Mouse (Mus musculus): ENCODE measurements at regions not wholly inside any gene's neighbourhood (a gene's known extent, or its start where the extent isn't known, plus 50 kb on each side); places are given as distances from the start of the nearest gene placed in this dataset.

DNA sequence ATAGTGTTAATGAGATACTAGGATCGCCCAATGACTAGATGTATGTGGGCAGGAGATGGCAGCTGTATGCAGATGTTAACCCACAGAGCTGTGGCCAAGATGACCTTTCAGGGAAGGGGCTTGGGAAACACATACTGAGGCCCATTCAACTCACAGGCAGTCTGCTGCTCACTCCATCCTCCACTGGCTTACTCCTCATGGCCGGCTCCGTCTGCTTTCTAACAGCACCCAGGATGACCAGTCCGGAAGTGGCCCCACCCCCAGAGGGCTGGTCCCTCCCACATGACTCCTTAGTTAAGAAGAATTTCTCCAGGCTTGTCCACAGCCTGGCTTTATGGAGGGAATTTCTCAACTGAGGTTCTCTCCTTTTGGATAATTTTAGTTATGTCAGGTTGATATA lies 161.8 kb upstream of the Fbxl17 start:
- H3K27ac ChIP-seq (replicated peaks; ENCODE audit: low read depth, low read length), result peak overlapping the region; percentile 74
- H3K36me3 ChIP-seq (ENCODE audit: control insufficient read depth, insufficient read depth, low read length), result no peaks in the 10 kb centered on the region
- DNase-seq (ENCODE audit: low spot score) (no peak), ATAC-seq (ENCODE audit: low read depth) (peak; percentile 44; the same call in 1 of the 2 replicates)
- WGBS, result 86% methylated on average over 4 of the region's 4 CpGs
- H3K4me2 ChIP-seq (ENCODE audit: low read depth, low read length), result no peak overlapping the region
- no peaks in the 10 kb centered on the region for H3K27me3 ChIP-seq (replicated peaks; ENCODE audit: control insufficient read depth, insufficient read depth, low read length)
- no peaks in the 10 kb centered on the region for H3K9me3 ChIP-seq (ENCODE audit: control insufficient read depth, low read length)
- no peak overlapping the region for H3K9ac ChIP-seq (ENCODE audit: low read depth, low read length)
- H3K4me3 ChIP-seq (ENCODE audit: low read depth, low read length), result no peak overlapping the region
- no peaks in the 10 kb centered on the region; the same call in 1 of the 2 replicates for H3K4me1 ChIP-seq (ENCODE audit: control insufficient read depth, insufficient read depth, low read length)

- H3K4me3 ChIP-seq (ENCODE audit: low read depth, low read length), result no peak overlapping the region
Observed at GRCm38 (mm10) chr17:63662251-63662650, 162.4 kb upstream of the Fbxl17 start.

GRCm38 (mm10) chr17:63676791-63677190 lies 177.0 kb upstream of the Fbxl17 start:
- ATAC-seq (ENCODE audit: low read depth), result no peak
- DNase-seq (ENCODE audit: low spot score), result no peak
- H3K4me1 ChIP-seq (ENCODE audit: control insufficient read depth, insufficient read depth, low read length), result peaks cover 5% of the 10 kb centered on the region
- H3K27ac ChIP-seq (replicated peaks; ENCODE audit: low read depth, low read length), result no peak overlapping the region
- no peak overlapping the region for H3K4me2 ChIP-seq (ENCODE audit: low read depth, low read length)
- no peaks in the 10 kb centered on the region for H3K9me3 ChIP-seq (ENCODE audit: control insufficient read depth, low read length)
- no peaks in the 10 kb centered on the region for H3K36me3 ChIP-seq (ENCODE audit: control insufficient read depth, insufficient read depth, low read length)
- WGBS, result 83% methylated on average over 8 of the region's 8 CpGs
- H3K27me3 ChIP-seq (replicated peaks; ENCODE audit: control insufficient read depth, insufficient read depth, low read length), result no peaks in the 10 kb centered on the region
- no peak overlapping the region for H3K4me3 ChIP-seq (ENCODE audit: low read depth, low read length)
- H3K9ac ChIP-seq (ENCODE audit: low read depth, low read length), result no peak overlapping the region

More at GRCm38 (mm10) chr17:63662251-63662650, 162.4 kb upstream of the Fbxl17 start:
- H3K9ac ChIP-seq (ENCODE audit: low read depth, low read length), result no peak overlapping the region
- no peaks in the 10 kb centered on the region for H3K27me3 ChIP-seq (replicated peaks; ENCODE audit: control insufficient read depth, insufficient read depth, low read length)
- no peaks in the 10 kb centered on the region for H3K36me3 ChIP-seq (ENCODE audit: control insufficient read depth, insufficient read depth, low read length)
- WGBS, result 36% methylated on average over 12 of the region's 12 CpGs
- ATAC-seq (ENCODE audit: low read depth) (no peak), DNase-seq (ENCODE audit: low spot score) (peak; percentile 77)
- peak overlapping the region; percentile 21; the same call in 1 of the 2 replicates for H3K4me2 ChIP-seq (ENCODE audit: low read depth, low read length)
- H3K9me3 ChIP-seq (ENCODE audit: control insufficient read depth, low read length), result no peaks in the 10 kb centered on the region
- no peak overlapping the region for H3K27ac ChIP-seq (replicated peaks; ENCODE audit: low read depth, low read length)
- no peaks in the 10 kb centered on the region; the same call in 1 of the 2 replicates for H3K4me1 ChIP-seq (ENCODE audit: control insufficient read depth, insufficient read depth, low read length)

DNA sequence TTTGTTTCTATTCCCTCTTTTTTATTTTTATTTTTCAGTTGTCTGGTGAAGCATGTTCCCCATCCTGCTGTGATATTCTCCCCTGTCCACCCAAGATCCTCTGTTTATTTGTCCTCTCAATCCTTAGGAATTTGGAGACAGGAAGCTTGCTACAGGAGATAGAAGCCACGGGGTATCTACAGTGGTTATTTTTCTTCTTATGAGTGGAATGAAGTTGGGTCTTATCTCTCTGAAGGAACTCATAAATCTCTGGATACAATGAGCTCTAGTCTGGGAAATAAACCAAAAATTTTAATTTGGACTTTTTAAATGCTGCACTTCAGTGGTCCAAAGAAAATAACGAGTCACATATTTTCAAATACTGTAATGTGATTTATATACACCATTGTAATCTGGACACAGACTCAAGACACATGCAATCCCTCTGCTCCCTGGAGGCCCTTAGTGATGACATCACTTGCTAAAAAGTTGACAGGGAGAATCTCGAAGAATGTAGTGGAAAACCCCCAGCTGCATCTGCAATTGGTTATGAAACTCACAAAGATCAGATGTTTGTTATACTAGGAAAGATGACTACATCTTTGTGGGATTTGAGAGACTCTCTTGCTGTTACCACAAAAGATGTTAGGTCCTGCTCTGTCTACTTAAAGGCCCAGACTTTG lies 178.3 kb upstream of the Fbxl17 start:
- Histone ChIP-seq H3K9me3 (ENCODE audit: control insufficient read depth, low read length) (no peaks in the 10 kb centered on the region), H3K36me3 (ENCODE audit: control insufficient read depth, insufficient read depth, low read length) (no peaks in the 10 kb centered on the region), H3K27ac (replicated peaks; ENCODE audit: low read depth, low read length) (peak overlapping the region; percentile 82), H3K9ac (ENCODE audit: low read depth, low read length) (no peak overlapping the region), H3K4me2 (ENCODE audit: low read depth, low read length) (no peak overlapping the region), H3K4me3 (ENCODE audit: low read depth, low read length) (no peak overlapping the region), H3K27me3 (replicated peaks; ENCODE audit: control insufficient read depth, insufficient read depth, low read length) (no peaks in the 10 kb centered on the region), H3K4me1 (ENCODE audit: control insufficient read depth, insufficient read depth, low read length) (peaks cover 5% of the 10 kb centered on the region)
- 41% methylated on average over 3 of the region's 3 CpGs for WGBS
- DNase-seq (ENCODE audit: low spot score), result peak; percentile 95
- peak; percentile 87 for ATAC-seq (ENCODE audit: low read depth)

DNA sequence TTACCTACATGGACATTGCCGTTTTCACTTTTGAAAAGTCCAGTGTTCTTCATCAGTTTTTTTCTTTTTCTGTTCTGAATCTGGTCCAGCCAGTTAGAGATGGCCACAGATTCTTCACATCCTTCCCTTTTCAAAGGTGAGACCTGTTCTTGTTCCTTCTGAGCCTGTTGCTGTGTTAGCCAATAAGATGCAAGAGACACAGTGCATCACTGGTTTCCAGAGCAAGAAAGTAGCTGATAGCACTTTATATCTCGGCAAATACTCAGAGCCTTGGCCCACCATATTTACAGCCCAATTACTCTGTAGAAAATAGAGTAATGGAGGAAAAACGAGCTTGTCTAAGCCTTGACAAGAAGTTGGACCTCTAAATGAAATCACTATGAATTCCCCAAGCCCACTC lies 180.7 kb upstream of the Fbxl17 start:
- Histone ChIP-seq H3K9me3 (ENCODE audit: control insufficient read depth, low read length) (no peaks in the 10 kb centered on the region), H3K4me3 (ENCODE audit: low read depth, low read length) (no peak overlapping the region), H3K36me3 (ENCODE audit: control insufficient read depth, insufficient read depth, low read length) (no peaks in the 10 kb centered on the region), H3K9ac (ENCODE audit: low read depth, low read length) (no peak overlapping the region), H3K27me3 (replicated peaks; ENCODE audit: control insufficient read depth, insufficient read depth, low read length) (no peaks in the 10 kb centered on the region), H3K4me2 (ENCODE audit: low read depth, low read length) (no peak overlapping the region), H3K27ac (replicated peaks; ENCODE audit: low read depth, low read length) (no peak overlapping the region), H3K4me1 (ENCODE audit: control insufficient read depth, insufficient read depth, low read length) (peaks cover 5% of the 10 kb centered on the region)
- DNase-seq (ENCODE audit: low spot score) (no peak), ATAC-seq (ENCODE audit: low read depth) (no peak)
- WGBS, result 76% methylated on average over 3 of the region's 3 CpGs

GRCm38 (mm10) chr17:63683345-63683744 lies 179.5 kb upstream of the Fer start:
- DNase-seq (ENCODE audit: low spot score), result no peak
- 79% methylated on average over 9 of the region's 9 CpGs for WGBS

DNA sequence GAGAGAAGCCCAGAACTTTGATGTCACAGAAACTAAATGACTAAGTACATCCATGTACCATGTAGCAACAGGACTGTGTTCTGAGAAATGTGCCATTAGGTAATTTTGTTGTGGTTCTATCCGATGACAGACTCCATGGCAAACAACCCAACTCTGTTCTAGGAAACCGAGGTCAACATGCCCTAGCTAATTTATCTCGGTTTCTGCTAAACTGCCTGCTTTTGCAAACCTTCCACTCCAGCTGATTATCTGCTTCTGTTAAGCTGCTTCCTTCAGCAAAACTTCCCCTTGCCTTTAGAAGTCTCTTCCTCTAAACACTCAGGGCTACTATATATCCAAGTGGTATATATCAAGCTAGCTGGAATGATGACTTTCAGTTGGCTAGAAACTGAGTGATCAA lies 178.8 kb upstream of the Fer start:
- H3K4me1 ChIP-seq (ENCODE audit: control insufficient read depth, insufficient read depth, low read length), result no peaks in the 10 kb centered on the region
- no peaks in the 10 kb centered on the region for H3K9me3 ChIP-seq (ENCODE audit: control insufficient read depth, low read length)
- H3K4me2 ChIP-seq (ENCODE audit: low read depth, low read length), result no peak overlapping the region
- no peak overlapping the region for H3K4me3 ChIP-seq (ENCODE audit: low read depth, low read length)
- no peak for DNase-seq (ENCODE audit: low spot score)
- WGBS, result 82% methylated on average over 3 of the region's 3 CpGs
- H3K27ac ChIP-seq (replicated peaks; ENCODE audit: low read depth, low read length), result no peak overlapping the region
- H3K9ac ChIP-seq (ENCODE audit: low read depth, low read length), result no peak overlapping the region
- no peak for ATAC-seq (ENCODE audit: low read depth)
- H3K36me3 ChIP-seq (ENCODE audit: control insufficient read depth, insufficient read depth, low read length), result no peaks in the 10 kb centered on the region
- H3K27me3 ChIP-seq (replicated peaks; ENCODE audit: control insufficient read depth, insufficient read depth, low read length), result no peaks in the 10 kb centered on the region

More at GRCm38 (mm10) chr17:63683345-63683744, 179.5 kb upstream of the Fer start:
- Histone ChIP-seq H3K4me1 (ENCODE audit: control insufficient read depth, insufficient read depth, low read length) (peaks cover 5% of the 10 kb centered on the region), H3K27ac (replicated peaks; ENCODE audit: low read depth, low read length) (no peak overlapping the region), H3K27me3 (replicated peaks; ENCODE audit: control insufficient read depth, insufficient read depth, low read length) (no peaks in the 10 kb centered on the region), H3K4me2 (ENCODE audit: low read depth, low read length) (no peak overlapping the region), H3K4me3 (ENCODE audit: low read depth, low read length) (no peak overlapping the region), H3K9me3 (ENCODE audit: control insufficient read depth, low read length) (no peaks in the 10 kb centered on the region), H3K9ac (ENCODE audit: low read depth, low read length) (no peak overlapping the region), H3K36me3 (ENCODE audit: control insufficient read depth, insufficient read depth, low read length) (no peaks in the 10 kb centered on the region)
- no peak for ATAC-seq (ENCODE audit: low read depth)

DNA sequence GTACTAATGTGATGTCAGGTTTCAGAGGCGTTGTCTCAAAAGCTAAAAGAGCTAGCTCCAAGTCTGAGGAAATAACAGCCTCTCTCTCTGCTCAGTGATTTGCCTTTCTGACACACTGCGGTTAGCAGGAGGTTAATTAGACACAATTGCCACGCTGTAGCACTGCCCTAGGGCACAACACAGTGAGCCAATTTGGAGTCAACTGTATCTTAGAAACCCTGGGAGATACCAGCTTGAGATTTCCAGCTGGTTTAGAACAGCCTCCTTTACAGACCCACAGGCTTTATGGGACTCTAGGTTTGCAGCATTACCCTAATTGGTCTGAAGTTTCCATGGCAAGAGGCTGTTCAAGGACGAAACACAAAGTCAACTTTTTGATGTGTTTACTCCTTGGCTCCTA lies 176.9 kb upstream of the Fer start:
- Histone ChIP-seq H3K4me3 (ENCODE audit: low read depth, low read length) (no peak overlapping the region), H3K9ac (ENCODE audit: low read depth, low read length) (no peak overlapping the region), H3K4me1 (ENCODE audit: control insufficient read depth, insufficient read depth, low read length) (no peaks in the 10 kb centered on the region), H3K9me3 (ENCODE audit: control insufficient read depth, low read length) (no peaks in the 10 kb centered on the region), H3K4me2 (ENCODE audit: low read depth, low read length) (no peak overlapping the region), H3K36me3 (ENCODE audit: control insufficient read depth, insufficient read depth, low read length) (no peaks in the 10 kb centered on the region), H3K27me3 (replicated peaks; ENCODE audit: control insufficient read depth, insufficient read depth, low read length) (no peaks in the 10 kb centered on the region), H3K27ac (replicated peaks; ENCODE audit: low read depth, low read length) (no peak overlapping the region)
- ATAC-seq (ENCODE audit: low read depth) (peak; percentile 44; the same call in 1 of the 2 replicates), DNase-seq (ENCODE audit: low spot score) (peak; percentile 28)
- WGBS, result 24% methylated on average over 4 of the region's 4 CpGs

DNA sequence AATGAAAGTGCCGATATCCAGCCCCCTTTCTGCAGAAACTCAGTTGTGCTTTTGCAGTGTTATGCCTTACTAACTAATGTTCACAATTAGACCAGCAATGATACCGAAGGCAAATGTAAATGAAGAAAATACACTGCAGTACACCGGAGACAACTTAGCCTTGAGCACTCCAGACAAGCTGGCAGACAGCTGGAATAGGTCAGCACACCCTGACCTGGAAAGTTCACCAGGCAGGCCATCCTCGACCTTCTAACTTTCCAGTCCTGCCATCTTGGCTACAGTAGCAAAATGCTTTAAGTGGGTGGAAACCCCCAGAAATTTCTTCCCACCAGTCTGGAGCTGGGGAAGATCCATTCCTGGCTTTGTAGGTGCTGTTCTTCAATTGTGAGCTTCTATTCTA lies 176.5 kb upstream of the Fer start:
- Histone ChIP-seq H3K9me3 (ENCODE audit: control insufficient read depth, low read length) (no peaks in the 10 kb centered on the region), H3K9ac (ENCODE audit: low read depth, low read length) (no peak overlapping the region), H3K27ac (replicated peaks; ENCODE audit: low read depth, low read length) (no peak overlapping the region), H3K36me3 (ENCODE audit: control insufficient read depth, insufficient read depth, low read length) (no peaks in the 10 kb centered on the region), H3K4me2 (ENCODE audit: low read depth, low read length) (no peak overlapping the region), H3K4me1 (ENCODE audit: control insufficient read depth, insufficient read depth, low read length) (0 out of 2 replicates have a peak, but pooled peaks cover 2% of the 10 kb centered on the region), H3K4me3 (ENCODE audit: low read depth, low read length) (no peak overlapping the region), H3K27me3 (replicated peaks; ENCODE audit: control insufficient read depth, insufficient read depth, low read length) (no peaks in the 10 kb centered on the region)
- ATAC-seq (ENCODE audit: low read depth) (no peak), DNase-seq (ENCODE audit: low spot score) (no peak)
- WGBS, result 44% methylated on average over 4 of the region's 4 CpGs
